Mouse (Mus musculus) MEL (cell line): ENCODE measurements around the gene Ucp2. TPM values are rescaled to one million over a fixed set of nuclear protein-coding genes. Genes with fewer than 3 reads are reported as not detected.

Source experiments
- DNase-seq: peaks from one replicate; pipeline ENCODE4 v3.0.0; 2011; ENCODE audit warnings: low read depth, low spot score
- H3K27ac ChIP-seq: 2 replicates; pipeline ENCODE4 v1.5.1; 2012; ENCODE audit warnings: low read depth, mild to moderate bottlenecking, control low read depth, low read length, moderate library complexity; ENCODE audit not compliant: control insufficient read depth
- H3K27me3 ChIP-seq, 2 experiments: fragments of 150-350 bp in 1 of 2; sonication (generic) in 1 of 2; 2 replicates each; pipeline ENCODE4 v1.6.1; 2012; ENCODE audit warnings: low read length in 2 of 2, mild to moderate bottlenecking in 2 of 2, improper control_type of control experiment in 1 of 2, moderate library complexity in 1 of 2; ENCODE audit not compliant: insufficient read depth in 2 of 2, control insufficient read depth in 1 of 2
- H3K36me3 ChIP-seq, 2 experiments: 2 replicates each; pipeline ENCODE4 v1.6.1; 2012 to 2014; ENCODE audit warnings: low read length in 2 of 2, improper control_type of control experiment in 1 of 2, inconsistent platforms in 1 of 2, mild to moderate bottlenecking in 1 of 2; ENCODE audit not compliant: insufficient read depth in 2 of 2, control insufficient read depth in 1 of 2
- H3K4me1 ChIP-seq, 2 experiments: fragments of 150-350 bp in 1 of 2; sonication (generic) in 1 of 2; 2 replicates each; pipeline ENCODE4 v1.6.1; 2012; ENCODE audit warnings: low read length in 2 of 2, improper control_type of control experiment in 1 of 2, mild to moderate bottlenecking in 1 of 2; ENCODE audit not compliant: insufficient read depth in 2 of 2, control insufficient read depth in 1 of 2
- H3K4me3 ChIP-seq, 2 experiments: fragments of 150-350 bp in 1 of 2; sonication (generic) in 1 of 2; 2 replicates each; pipeline ENCODE4 v1.5.1; 2012; ENCODE audit warnings: low read depth in 2 of 2, low read length in 2 of 2, mild to moderate bottlenecking in 2 of 2, moderate library complexity in 2 of 2, control low read depth in 1 of 2, improper control_type of control experiment in 1 of 2; ENCODE audit not compliant: control insufficient read depth in 1 of 2, insufficient read depth in 1 of 2
- H3K79me2 ChIP-seq: 2 replicates; pipeline ENCODE4 v1.6.1; 2012; ENCODE audit warnings: mild to moderate bottlenecking, low read length, moderate library complexity; ENCODE audit not compliant: control insufficient read depth, poor library complexity, insufficient read depth
- H3K9ac ChIP-seq: 2 replicates; pipeline ENCODE4 v1.6.1; 2012; ENCODE audit warnings: low read depth, mild to moderate bottlenecking, control low read depth, low read length, moderate library complexity; ENCODE audit not compliant: control insufficient read depth, poor library complexity, severe bottlenecking
- H3K9me3 ChIP-seq: fragments of 150-350 bp; sonication (generic); replicated peaks from 2 replicates; pipeline ENCODE4 v1.6.1; 2012; ENCODE audit warnings: mild to moderate bottlenecking, low read length, improper control_type of control experiment, moderate library complexity; ENCODE audit not compliant: insufficient read depth
- BHLHE40 ChIP-seq: IDR thresholded peaks from 2 replicates; pipeline ENCODE4 v1.6.1; 2012; ENCODE audit warnings: low read depth, mild to moderate bottlenecking, inconsistent platforms, low read length, improper control_type of control experiment, borderline replicate concordance
- CTCF ChIP-seq, 3 experiments: IDR thresholded peaks in 2 of 3; conservative IDR thresholded peaks in 1 of 3; 2 replicates each; pipeline ENCODE4 v1.5.1; 2011 to 2012; ENCODE audit warnings: low read length in 3 of 3, low read depth in 2 of 3, mild to moderate bottlenecking in 2 of 3, improper control_type of control experiment in 1 of 3, inconsistent platforms in 1 of 3, mixed read lengths in 1 of 3, moderate library complexity in 1 of 3; ENCODE audit not compliant: control insufficient read depth in 1 of 3, insufficient read depth in 1 of 3, poor library complexity in 1 of 3, severe bottlenecking in 1 of 3
- ELF1 ChIP-seq: IDR thresholded peaks from 2 replicates; pipeline ENCODE4 v1.6.1; 2014; ENCODE audit warnings: low read depth, mild to moderate bottlenecking, inconsistent platforms, low read length, improper control_type of control experiment, moderate library complexity
- EP300 ChIP-seq, 2 experiments: IDR thresholded peaks; 2 replicates each; pipeline ENCODE4 v1.6.1; 2011; ENCODE audit warnings: improper control_type of control experiment in 2 of 2, low read length in 2 of 2, low read depth in 1 of 2, mild to moderate bottlenecking in 1 of 2
- ETS1 ChIP-seq: IDR thresholded peaks from 2 replicates; pipeline ENCODE4 v1.6.1; 2012; ENCODE audit warnings: low read depth, mild to moderate bottlenecking, inconsistent platforms, low read length, improper control_type of control experiment, moderate library complexity
- GATA1 ChIP-seq: IDR thresholded peaks from 2 replicates; pipeline ENCODE4 v1.6.1; 2011; ENCODE audit warnings: low read depth, low read length, improper control_type of control experiment
- HCFC1 ChIP-seq: IDR thresholded peaks from 2 replicates; pipeline ENCODE4 v1.6.1; 2012; ENCODE audit warnings: low read depth, mild to moderate bottlenecking, inconsistent platforms, low read length, improper control_type of control experiment, moderate library complexity
- MAFK ChIP-seq: IDR thresholded peaks from 2 replicates; pipeline ENCODE4 v1.6.1; 2011; ENCODE audit warnings: low read depth, mild to moderate bottlenecking, low read length, improper control_type of control experiment, borderline replicate concordance
- MAX ChIP-seq: IDR thresholded peaks from 2 replicates; pipeline ENCODE4 v1.6.1; 2011; ENCODE audit warnings: low read length, improper control_type of control experiment
- MXI1 ChIP-seq: IDR thresholded peaks from 2 replicates; pipeline ENCODE4 v1.6.1; 2011; ENCODE audit warnings: mild to moderate bottlenecking, low read depth, low read length, improper control_type of control experiment
- MYC ChIP-seq: IDR thresholded peaks from 2 replicates; pipeline ENCODE4 v1.6.1; 2011; ENCODE audit warnings: low read depth, mild to moderate bottlenecking, low read length, improper control_type of control experiment, moderate library complexity
- NELFE ChIP-seq: IDR thresholded peaks from 2 replicates; pipeline ENCODE4 v1.6.1; 2011; ENCODE audit warnings: low read depth, low read length, improper control_type of control experiment
- NRF1 ChIP-seq: IDR thresholded peaks from 2 replicates; pipeline ENCODE4 v1.6.1; 2014; ENCODE audit warnings: low read depth, mild to moderate bottlenecking, inconsistent platforms, low read length, improper control_type of control experiment, moderate library complexity; ENCODE audit not compliant: poor library complexity, insufficient read depth, severe bottlenecking
- POLR2A ChIP-seq, 2 experiments: IDR thresholded peaks; 2 replicates each; pipeline ENCODE4 v1.6.1; 2011 to 2012; ENCODE audit warnings: low read length in 2 of 2, mild to moderate bottlenecking in 2 of 2, control low read depth in 1 of 2, improper control_type of control experiment in 1 of 2, low read depth in 1 of 2, moderate library complexity in 1 of 2; ENCODE audit not compliant: control insufficient read depth in 1 of 2, insufficient read depth in 1 of 2, poor library complexity in 1 of 2
- POLR2AphosphoS2 ChIP-seq: IDR thresholded peaks from 2 replicates; pipeline ENCODE4 v1.6.1; 2011; ENCODE audit warnings: low read length, improper control_type of control experiment
- POLR2AphosphoS5 ChIP-seq: IDR thresholded peaks from 2 replicates; pipeline ENCODE4 v1.6.1; 2012; ENCODE audit warnings: low read depth, borderline replicate concordance, mild to moderate bottlenecking, inconsistent platforms, low read length, moderate library complexity, mixed read lengths
- RAD21 ChIP-seq: IDR thresholded peaks from 2 replicates; pipeline ENCODE4 v1.6.1; 2011; ENCODE audit warnings: mild to moderate bottlenecking, low read depth, low read length, improper control_type of control experiment
- SIN3A ChIP-seq: IDR thresholded peaks from 2 replicates; pipeline ENCODE4 v1.6.1; 2012; ENCODE audit warnings: low read length, improper control_type of control experiment, inconsistent platforms
- SMC3 ChIP-seq: IDR thresholded peaks from 2 replicates; pipeline ENCODE4 v1.6.1; 2011; ENCODE audit warnings: low read depth, low read length, improper control_type of control experiment
- TBP ChIP-seq: IDR thresholded peaks from 2 replicates; pipeline ENCODE4 v1.8.0; 2011; ENCODE audit warnings: low read depth, low read length, improper control_type of control experiment
- UBTF ChIP-seq: IDR thresholded peaks from 2 replicates; pipeline ENCODE4 v1.6.1; 2012; ENCODE audit warnings: low read depth, mild to moderate bottlenecking, inconsistent platforms, low read length, improper control_type of control experiment, moderate library complexity, borderline replicate concordance; ENCODE audit not compliant: insufficient read depth
- USF1 ChIP-seq: IDR thresholded peaks from 2 replicates; pipeline ENCODE4 v1.6.1; 2014; ENCODE audit warnings: low read depth, mild to moderate bottlenecking, inconsistent platforms, low read length, improper control_type of control experiment, moderate library complexity
- ZKSCAN1 ChIP-seq: IDR thresholded peaks from 2 replicates; pipeline ENCODE4 v1.6.1; 2012; ENCODE audit warnings: low read depth, mild to moderate bottlenecking, inconsistent platforms, low read length, improper control_type of control experiment, moderate library complexity
- polyA plus RNA-seq, 2 experiments: library from polyadenylated mRNA; stranded (reverse) in 1 of 2; unstranded in 1 of 2; fragments of >175 nt in 1 of 2; fragments of >200 nt in 1 of 2; gene quantifications; 2 replicates each; pipeline versions ENCODE4 v1.2.1 to v1.2.4; 2012; ENCODE audit warnings: low replicate concordance in 2 of 2, low read depth in 1 of 2; ENCODE audit not compliant: insufficient read length in 2 of 2, insufficient read depth in 1 of 2, missing spikeins in 1 of 2
- total RNA-seq: library from RNA; depleted of rRNA; stranded (reverse); fragments of 300-350 nt; gene quantifications from 2 replicates; pipeline ENCODE4 v1.2.3, GENCODE M21; 2012

The Ucp2 gene
- total and polyA plus RNA-seq, 3 experiments: 139 to 724 TPM; not detected in 1

- H3K27me3 ChIP-seq: no peaks in the 10 kb centered on the region
- H3K79me2 ChIP-seq: peaks cover 2% of the 10 kb centered on the region
- H3K36me3 ChIP-seq: peaks cover 0 to 8% of the 10 kb centered on the region in 2 experiments; a peak in 2 of 4 replicates
- peak within 1 kb of the TSS; percentile 75 to 82 for H3K4me3 ChIP-seq
- peaks cover 3 to 22% of the 10 kb centered on the region in 2 experiments for H3K4me1 ChIP-seq
- no peaks in the 10 kb centered on the region for H3K9me3 ChIP-seq
- peak within 1 kb of the TSS; percentile 71 for H3K9ac ChIP-seq
- H3K27ac ChIP-seq: peak within 1 kb of the TSS; percentile 74
- TF ChIP-seq POLR2A (IDR thresholded peaks at IDR 0.05; ENCODE audit: control insufficient read depth in 1 of 2, insufficient read depth in 1 of 2, low read depth in 1 of 2, low read length in 2 of 2, poor library complexity in 1 of 2) (peak in 1 of 2 experiments; percentile 88; a peak in 2 of 4 replicates), MAX (peak; percentile 79), TBP (peak; percentile 64; the same call in 1 of the 2 replicates), MYC (peak; percentile 90), MXI1 (peak; percentile 98), GATA1 (peak; percentile 66), MAFK (no peak), RAD21 (no peak), NELFE (peak; percentile 85), NRF1 (peak; percentile 66), CTCF (IDR thresholded peaks at IDR 0.05 in 2 of 3, conservative IDR thresholded peaks at IDR 0.05 in 1 of 3; ENCODE audit: control insufficient read depth in 1 of 3, insufficient read depth in 1 of 3, low read depth in 2 of 3, low read length in 3 of 3, poor library complexity in 1 of 3, severe bottlenecking in 1 of 3) (no peak), POLR2AphosphoS5 (no peak), ETS1 (peak; percentile 51; the same call in 1 of the 2 replicates), SMC3 (no peak), USF1 (peak; percentile 24; the same call in 1 of the 2 replicates), HCFC1 (peak; percentile 82), POLR2AphosphoS2 (peak; percentile 37; the same call in 1 of the 2 replicates), UBTF (no peak), ZKSCAN1 (no peak), SIN3A (peak; percentile 85), BHLHE40 (no peak), ELF1 (peak; percentile 87), EP300 (IDR thresholded peaks at IDR 0.05; ENCODE audit: low read depth in 1 of 2, low read length in 2 of 2) (no peak)
- DNase-seq: peak; percentile 96
Measured at GRCm38 (mm10) chr7:100536804-100537518, 43.8 kb downstream of the Ucp2 start, which contains the start of gene Coa4. Coa4 (plus strand) TSS chr7:100537071.
